8 mouse cellular contexts compared by ENCODE assay signal in genomic region chr13:114387521-114388171, GRCm38 (mm10). TPM values are rescaled to one million over a fixed set of nuclear protein-coding genes. Genes with fewer than 3 reads are reported as not detected.
A peak's percentile ranks its signal among the peaks of the same experiment; 100 is the strongest.
DNase-seq lines count a peak whose midpoint lies in the region; ATAC-seq lines count a peak whose summit lies in the region.

No protein-coding gene starts in this region.

- peak overlapping the region; percentile 93 for H3K27ac ChIP-seq in brown adipose tissue, adult 24 weeks (replicated peaks; ENCODE audit: low read depth, low read length)
- peak overlapping the region; percentile 78 to 84 for H3K27ac ChIP-seq in heart, embryonic 14.5 days (replicated peaks in 1 of 2; ENCODE audit: control insufficient read depth in 1 of 2, insufficient read depth in 1 of 2, low read depth in 2 of 2, low read length in 2 of 2)
- H3K27ac ChIP-seq in liver, embryonic 13.5 days, result peak overlapping the region; percentile 58
- H3K27ac ChIP-seq in stomach, embryonic 16.5 days (ENCODE audit: low read length), result peak overlapping the region; percentile 78

- under 1% methylated on average over 36 of the region's 37 CpGs for WGBS in heart, embryonic 14.5 days
- under 1% methylated on average over 37 of the region's 37 CpGs for WGBS in liver, embryonic 13.5 days (ENCODE audit: insufficient replicate concordance)
- under 1% methylated on average over 37 of the region's 37 CpGs for WGBS in stomach, embryonic 16.5 days

- H3K27me3 ChIP-seq in heart, embryonic 14.5 days (ENCODE audit: control insufficient read depth, insufficient read depth, low read length), result no peaks in the 10 kb centered on the region
- no peaks in the 10 kb centered on the region for H3K27me3 ChIP-seq in liver, embryonic 13.5 days
- H3K27me3 ChIP-seq in stomach, embryonic 16.5 days (ENCODE audit: control insufficient read depth, insufficient read depth, low read length), result no peaks in the 10 kb centered on the region

- peak; percentile 95 for DNase-seq in CD4-positive, CD25-positive, alpha-beta regulatory T cell, adult 2 months (ENCODE audit: low read depth, low spot score)
- DNase-seq in fibroblast of lung, adult 2 months (ENCODE audit: low read depth), result peak; percentile 63
- peak; percentile 94 for DNase-seq in kidney, postnatal 14 days
- DNase-seq in liver, embryonic 13.5 days, result peak; percentile 79
- peak; percentile 92 for DNase-seq in neural tube, embryonic 10.5 days (ENCODE audit: extremely low spot score, low spot score)

- H3K36me3 ChIP-seq in heart, embryonic 14.5 days (ENCODE audit: control insufficient read depth, insufficient read depth, low read length), result peaks cover 7% of the 10 kb centered on the region; the same call in 1 of the 2 replicates
- H3K36me3 ChIP-seq in liver, embryonic 13.5 days, result peaks cover 3% of the 10 kb centered on the region
- no peaks in the 10 kb centered on the region; the same call in 1 of the 2 replicates for H3K36me3 ChIP-seq in stomach, embryonic 16.5 days (ENCODE audit: control insufficient read depth, insufficient read depth, low read length)

- no peaks in the 10 kb centered on the region for H3K9me3 ChIP-seq in heart, embryonic 14.5 days (ENCODE audit: control insufficient read depth, low read length)
- H3K9me3 ChIP-seq in liver, embryonic 13.5 days (replicated peaks), result no peaks in the 10 kb centered on the region
- no peaks in the 10 kb centered on the region for H3K9me3 ChIP-seq in stomach, embryonic 16.5 days (replicated peaks; ENCODE audit: control insufficient read depth, low read length)

- no peaks in the 10 kb centered on the region for H3K4me1 ChIP-seq in brown adipose tissue, adult 24 weeks (ENCODE audit: control insufficient read depth, insufficient read depth, insufficient read length, low read length)
- peaks cover 0 to 10% of the 10 kb centered on the region in 2 experiments; a peak in 1 of 4 replicates for H3K4me1 ChIP-seq in heart, embryonic 14.5 days (ENCODE audit: control insufficient read depth in 2 of 2, insufficient read depth in 2 of 2, low read length in 2 of 2)
- H3K4me1 ChIP-seq in liver, embryonic 13.5 days (replicated peaks), result peaks cover 15% of the 10 kb centered on the region
- peaks cover 8% of the 10 kb centered on the region for H3K4me1 ChIP-seq in stomach, embryonic 16.5 days (ENCODE audit: control insufficient read depth, insufficient read depth, low read length)

- H3K4me3 ChIP-seq in brown adipose tissue, adult 24 weeks (ENCODE audit: insufficient read depth, low read depth, low read length), result peak overlapping the region; percentile 87
- H3K4me3 ChIP-seq in heart, embryonic 14.5 days (ENCODE audit: control insufficient read depth in 1 of 2, insufficient read depth in 1 of 2, low read depth in 1 of 2, low read length in 2 of 2), result peak overlapping the region; percentile 83 to 97
- H3K4me3 ChIP-seq in liver, embryonic 13.5 days (replicated peaks), result peak overlapping the region; percentile 87
- peak overlapping the region; percentile 98 for H3K4me3 ChIP-seq in stomach, embryonic 16.5 days (replicated peaks; ENCODE audit: low read length)

- peak; percentile 78; the same call in 1 of the 2 replicates for ATAC-seq in heart, embryonic 14.5 days (ENCODE audit: insufficient number of reproducible peaks, insufficient read depth, low FRiP score, low read depth)
- ATAC-seq in liver, embryonic 13.5 days (ENCODE audit: low read depth), result peak; percentile 85
- ATAC-seq in stomach, embryonic 16.5 days (ENCODE audit: insufficient read depth, low FRiP score), result peak; percentile 80

- peak overlapping the region; percentile 82 for H3K4me2 ChIP-seq in heart, embryonic 14.5 days (ENCODE audit: low read length)
- peak overlapping the region; percentile 73 for H3K4me2 ChIP-seq in liver, embryonic 13.5 days
- peak overlapping the region; percentile 63 for H3K4me2 ChIP-seq in stomach, embryonic 16.5 days (ENCODE audit: low read depth, low read length)

- peak overlapping the region; percentile 95 for H3K9ac ChIP-seq in heart, embryonic 14.5 days (ENCODE audit: low read length)
- peak overlapping the region; percentile 83 for H3K9ac ChIP-seq in liver, embryonic 13.5 days
- H3K9ac ChIP-seq in stomach, embryonic 16.5 days (ENCODE audit: low read length), result peak overlapping the region; percentile 92

RNA-seq across cellular contexts. Expression of gene Ndufs4, which starts 0.4 kb away (rescaled TPM):
- polyA plus RNA-seq in brown adipose tissue, adult 24 weeks (2012; ENCODE audit: insufficient read depth, insufficient read length, missing spikeins), result 1,030 and 1,064 TPM in 2 replicates
- polyA plus RNA-seq in heart, embryonic 14.5 days (2014; fragmentation: Nextera tagmentation; extraction: Ambion mirVana), result 467 and 507 TPM in 2 replicates
- polyA plus RNA-seq in liver, embryonic 13.5 days (2015; fragmentation: Nextera tagmentation; extraction: Ambion mirVana), result 159 and 171 TPM in 2 replicates
- polyA plus RNA-seq in stomach, embryonic 16.5 days (2015; fragmentation: Nextera tagmentation; extraction: Ambion mirVana), result 250 and 283 TPM in 2 replicates

Comparison
In these comparisons a context has a peak if more than half of its experiments do, and no peak if none do; other contexts are left out.
1. Peak in every context shown above with its lines: DNase-seq, ATAC-seq, H3K4me3 ChIP-seq and H3K27ac ChIP-seq.